Mouse (Mus musculus) erythroblast, embryonic 14.5 days (primary cell): ENCODE results near the gene Abcc5.

Experiments used
- GATA1 ChIP-seq: IDR thresholded peaks from 2 replicates; pipeline ENCODE4 v1.6.1; 2012; ENCODE audit warnings: low read length, inconsistent platforms, mixed read lengths
- TAL1 ChIP-seq: IDR thresholded peaks from 3 replicates; pipeline ENCODE4 v1.6.1; 2012; ENCODE audit warnings: low read length, inconsistent platforms, mixed read lengths

- TF ChIP-seq GATA1 (no peak), TAL1 (no peak)
These were observed 11.0 kb downstream of the Abcc5 start for GRCm38 (mm10) chr16:20415211-20415610.
